25 mouse cellular contexts compared by ENCODE assay signal in the genomic region with DNA sequence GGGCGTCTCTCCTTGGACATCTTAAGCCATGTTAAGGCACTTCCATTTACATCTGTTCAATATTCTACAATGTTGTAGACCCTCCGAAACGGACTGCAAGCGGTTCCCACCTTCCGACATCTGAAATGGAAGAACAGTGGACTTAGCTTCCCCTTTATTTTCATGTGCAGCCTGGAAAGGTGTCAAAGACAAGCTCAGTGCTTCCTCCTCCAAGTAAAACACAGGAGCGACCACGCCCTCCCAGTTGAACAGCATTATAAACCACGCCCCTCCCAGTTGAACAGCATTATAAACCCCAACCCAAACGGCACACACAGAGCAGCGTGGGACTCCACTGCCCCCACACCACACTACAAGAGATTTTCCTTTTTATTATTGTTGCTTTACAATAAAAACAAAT. TPM values are rescaled to one million over a fixed set of nuclear protein-coding genes. Genes with fewer than 3 reads are reported as not detected.
DNase-seq lines count a peak whose midpoint lies in the region; ATAC-seq and TF ChIP-seq lines count a peak whose summit lies in the region.
"Had no signal": no experiment of that assay in that cellular context is flagged by ENCODE, and none has a peak within 500 bp of the region (broad histone marks: within the 10 kb centered on the region; RNA-seq: fewer than 3 reads in every experiment).

No protein-coding gene starts in this region.

- peak; percentile 75 for DNase-seq in heart, adult 11 months
- DNase-seq in heart, adult 18-20 months = no peak
- peak; percentile 21 for DNase-seq in midbrain, embryonic 11.5 days (ENCODE audit: low spot score, missing footprints)
- no peak for DNase-seq in midbrain, embryonic 10.5 days (ENCODE audit: low spot score)
- DNase-seq in MEL (ENCODE audit: low read depth, low spot score) (peak; percentile 17), R1 (ENCODE audit: low read depth, low spot score) (peak; percentile 29)
- no peak for DNase-seq in c-Kit-positive CD71-positive TER-119-positive erythroid progenitor cells, embryonic 14.5 days (ENCODE audit: low spot score)
- DNase-seq in thymus, postnatal 4 days = no peak
- DNase-seq: adrenal gland, adult 2 months; adrenal gland, postnatal 14 days; cerebellum, adult 11-12 months; cerebellum, postnatal 10 days; cerebellum, postnatal 36 days; forebrain, postnatal 0 days; gastrocnemius, adult 2 months; gastrocnemius, postnatal 14 days; heart, postnatal 36 days had no signal

- no peak for TF ChIP-seq RAD21 in MEL (IDR thresholded peaks at IDR 0.05; ENCODE audit: low read depth, low read length)

- no peaks in the 10 kb centered on the region for H3K9me3 ChIP-seq in midbrain, embryonic 11.5 days (ENCODE audit: control insufficient read depth, low read length)
- no peaks in the 10 kb centered on the region for H3K9me3 ChIP-seq in midbrain, embryonic 10.5 days (replicated peaks)
- H3K9me3 ChIP-seq in MEL (replicated peaks; ENCODE audit: insufficient read depth, low read length) = no peaks in the 10 kb centered on the region

- no peak for ATAC-seq in midbrain, embryonic 11.5 days (ENCODE audit: low FRiP score)
- ATAC-seq: CD4-positive, CD25-positive, alpha-beta regulatory T cell, adult 4 months; forebrain, embryonic 14.5 days; hindbrain, postnatal 0 days; inflammation-experienced regulatory T-cells, adult 6 months; intestine, embryonic 16.5 days had no signal

- no peak for TF ChIP-seq EP300 in MEL (IDR thresholded peaks at IDR 0.05; ENCODE audit: low read depth in 1 of 2, low read length in 2 of 2)

- H3K4me3 ChIP-seq in midbrain, embryonic 11.5 days (ENCODE audit: low read depth, low read length) = no peak overlapping the region
- no peak overlapping the region for H3K4me3 ChIP-seq in midbrain, embryonic 10.5 days
- no peak overlapping the region for H3K4me3 ChIP-seq in MEL (ENCODE audit: control insufficient read depth in 1 of 2, insufficient read depth in 1 of 2, low read depth in 2 of 2, low read length in 2 of 2)
- H3K4me3 ChIP-seq: gastrocnemius, adult 2 months; heart, adult 2 months had no signal

- H3K4me1 ChIP-seq in midbrain, embryonic 11.5 days (ENCODE audit: control insufficient read depth, insufficient read depth, low read length) = no peaks in the 10 kb centered on the region
- peaks cover 3% of the 10 kb centered on the region; the same call in 1 of the 2 replicates for H3K4me1 ChIP-seq in midbrain, embryonic 10.5 days
- H3K4me1 ChIP-seq in MEL (ENCODE audit: control insufficient read depth in 1 of 2, insufficient read depth in 2 of 2, low read length in 2 of 2) = no peaks in the 10 kb centered on the region

- TF ChIP-seq CTCF in MEL (IDR thresholded peaks at IDR 0.05 in 2 of 3, conservative IDR thresholded peaks at IDR 0.05 in 1 of 3; ENCODE audit: control insufficient read depth in 1 of 3, insufficient read depth in 1 of 3, low read depth in 2 of 3, low read length in 3 of 3, poor library complexity in 1 of 3, severe bottlenecking in 1 of 3) = no peak

- no peak overlapping the region for H3K27ac ChIP-seq in midbrain, embryonic 11.5 days (ENCODE audit: low read depth, low read length)
- no peak overlapping the region for H3K27ac ChIP-seq in midbrain, embryonic 10.5 days (replicated peaks)
- H3K27ac ChIP-seq in MEL (ENCODE audit: control insufficient read depth, low read depth, low read length) = no peak overlapping the region
- H3K27ac ChIP-seq: gastrocnemius, adult 2 months; heart, adult 2 months; hindbrain, embryonic 14.5 days; hindbrain, postnatal 0 days had no signal

- no peak overlapping the region for H3K9ac ChIP-seq in midbrain, embryonic 11.5 days (ENCODE audit: low read length)
- no peak overlapping the region for H3K9ac ChIP-seq in MEL (ENCODE audit: control insufficient read depth, low read depth, low read length, poor library complexity, severe bottlenecking)
- H3K9ac ChIP-seq: forebrain, postnatal 0 days; hindbrain, embryonic 14.5 days had no signal

- no peak overlapping the region for H3K4me2 ChIP-seq in midbrain, embryonic 11.5 days
- H3K4me2 ChIP-seq: heart, embryonic 11.5 days; hindbrain, embryonic 14.5 days had no signal

- TF ChIP-seq POLR2A in MEL (IDR thresholded peaks at IDR 0.05; ENCODE audit: control insufficient read depth in 1 of 2, insufficient read depth in 1 of 2, low read depth in 1 of 2, low read length in 2 of 2, poor library complexity in 1 of 2) = no peak

- H3K79me2 ChIP-seq in MEL (ENCODE audit: control insufficient read depth, insufficient read depth, low read length, poor library complexity) = no peaks in the 10 kb centered on the region

- H3K27me3 ChIP-seq in midbrain, embryonic 11.5 days (ENCODE audit: control insufficient read depth, insufficient read depth, low read length) = no peaks in the 10 kb centered on the region
- no peaks in the 10 kb centered on the region for H3K27me3 ChIP-seq in midbrain, embryonic 10.5 days (ENCODE audit: low read depth, poor library complexity, severe bottlenecking)
- H3K27me3 ChIP-seq in MEL (ENCODE audit: control insufficient read depth in 1 of 2, insufficient read depth in 2 of 2, low read length in 2 of 2) = no peaks in the 10 kb centered on the region

- WGBS in midbrain, embryonic 11.5 days = 91% methylated on average over 10 of the region's 10 CpGs
- WGBS in midbrain, embryonic 10.5 days = 93% methylated on average over 10 of the region's 10 CpGs

- peaks cover 18% of the 10 kb centered on the region for H3K36me3 ChIP-seq in midbrain, embryonic 11.5 days (ENCODE audit: control insufficient read depth, insufficient read depth, low read length)
- peaks cover 74% of the 10 kb centered on the region for H3K36me3 ChIP-seq in midbrain, embryonic 10.5 days
- H3K36me3 ChIP-seq in MEL (ENCODE audit: control insufficient read depth in 1 of 2, insufficient read depth in 2 of 2, low read length in 2 of 2) = peaks cover 0 to 10% of the 10 kb centered on the region in 2 experiments; a peak in 2 of 4 replicates

TF ChIP-seq in MEL, 35 proteins besides CTCF, POLR2A, EP300 and RAD21:
- TF ChIP-seq KAT2A (conservative IDR thresholded peaks at IDR 0.05; ENCODE audit: low read depth, low read length) = no peak
- TF ChIP-seq POLR2AphosphoS2 (IDR thresholded peaks at IDR 0.05; ENCODE audit: low read length) = no peak
- TF ChIP-seq SIN3A (IDR thresholded peaks at IDR 0.05; ENCODE audit: low read length) = no peak
- TF ChIP-seq CHD1 (IDR thresholded peaks at IDR 0.05; ENCODE audit: low read depth, low read length) = no peak
- TF ChIP-seq NELFE (IDR thresholded peaks at IDR 0.05; ENCODE audit: low read depth, low read length) = no peak
- no peak for TF ChIP-seq TBP (IDR thresholded peaks at IDR 0.05; ENCODE audit: low read depth, low read length)

RNA-seq across cellular contexts. Expression of a gene that starts 41.2 kb away (rescaled TPM):
- 100 to 1,000 TPM; 130 to 155 TPM for total RNA-seq in heart, adult 18-20 months (2021)
- 56.8 and 64.7 TPM in 2 replicates for polyA plus RNA-seq in midbrain, embryonic 11.5 days (2014; fragmentation: Nextera tagmentation; extraction: Ambion mirVana)
- 47.0 and 50.8 TPM in 2 replicates for polyA plus RNA-seq in midbrain, embryonic 10.5 days (2016; fragmentation: Nextera tagmentation; extraction: Ambion mirVana)
- 82.7 and 90.0 TPM in 2 replicates for total RNA-seq in MEL (2012; rRNA removed)
- 100 to 1,000 TPM in 1 of 2 experiments, 10 to 100 TPM in 1; 80.1 to 292 TPM for polyA plus RNA-seq in MEL (2012; ENCODE audit: insufficient read depth in 1 of 2, insufficient read length in 2 of 2, low read depth in 1 of 2, low replicate concordance in 2 of 2, missing spikeins in 1 of 2)

Comparison
In these comparisons a context has a peak if more than half of its experiments do, and no peak if none do; other contexts are left out.
1. DNase-seq: peak in heart, adult 11 months (single experiment), midbrain, embryonic 11.5 days (single experiment), MEL (single experiment) and R1 (single experiment); none in heart, adult 18-20 months (0 of 2), midbrain, embryonic 10.5 days (single experiment), c-Kit-positive CD71-positive TER-119-positive erythroid progenitor cells, embryonic 14.5 days (single experiment) and thymus, postnatal 4 days (single experiment).